Mouse (Mus musculus): Measurements from ENCODE around the gene Atrnl1. TPM values are rescaled to one million over a fixed set of nuclear protein-coding genes. Genes with fewer than 3 reads are reported as not detected.

The Atrnl1 gene
- polyA plus RNA-seq, 1 experiment, result 34.5 TPM

GRCm38 (mm10) chr19:58018698-58019097, 407.9 kb downstream of the Atrnl1 start:
- H3K4me3 ChIP-seq (ENCODE audit: insufficient read depth, low read length), result no peak overlapping the region
- no peak overlapping the region for H3K27ac ChIP-seq (ENCODE audit: insufficient read depth, low read length)
- TF ChIP-seq CTCF (IDR thresholded peaks at IDR 0.05; ENCODE audit: extremely low read depth, insufficient read depth, low read length) (no peak), POLR2A (IDR thresholded peaks at IDR 0.05; ENCODE audit: extremely low read depth, insufficient read depth, low read length) (no peak)

DNA sequence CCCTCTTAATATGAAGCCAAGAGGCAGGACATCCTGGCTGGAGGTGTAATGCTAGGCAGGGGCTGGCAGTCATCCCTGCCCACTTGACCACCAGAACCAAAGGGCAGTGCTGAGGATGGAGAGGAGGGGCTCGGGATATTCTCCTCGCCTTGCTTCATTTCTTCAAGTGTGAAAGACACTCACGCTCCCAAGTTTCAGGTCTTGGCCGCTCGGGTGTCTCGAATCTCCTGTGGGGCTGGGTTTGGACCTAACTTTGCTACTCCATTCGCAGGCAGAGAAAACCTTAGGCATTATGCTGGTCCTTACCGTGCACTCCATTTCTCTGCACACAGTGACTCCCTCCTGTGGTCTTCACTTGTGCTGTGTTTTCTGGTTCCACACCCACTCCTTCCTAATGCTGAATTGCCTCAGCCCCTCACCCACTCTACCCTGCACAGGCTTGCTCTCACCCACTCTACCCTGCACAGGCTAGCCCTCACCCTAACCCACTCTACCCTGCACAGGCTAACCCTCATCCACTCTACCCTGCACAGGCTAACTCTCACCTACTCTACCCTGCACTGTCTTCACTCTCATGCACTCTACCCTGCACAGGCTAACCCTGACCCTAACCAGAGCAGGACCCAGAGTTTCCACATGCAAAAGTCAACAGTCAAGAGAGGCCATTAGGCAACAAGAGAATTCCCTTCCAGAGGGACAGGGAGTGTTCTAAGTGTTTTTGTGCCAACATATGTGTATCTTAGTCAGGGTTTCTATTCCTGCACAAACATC, 410.9 kb downstream of the Atrnl1 start:
- H3K27ac ChIP-seq (ENCODE audit: insufficient read depth, low read length), result no peak overlapping the region
- no peak for TF ChIP-seq CTCF (IDR thresholded peaks at IDR 0.05; ENCODE audit: extremely low read depth, insufficient read depth, low read length)
- TF ChIP-seq POLR2A (IDR thresholded peaks at IDR 0.05; ENCODE audit: extremely low read depth, insufficient read depth, low read length), result no peak

More at GRCm38 (mm10) chr19:58018698-58019097, 407.9 kb downstream of the Atrnl1 start:
- no peaks in the 10 kb centered on the region for H3K4me1 ChIP-seq (ENCODE audit: control insufficient read depth, insufficient read depth, low read length)

DNA sequence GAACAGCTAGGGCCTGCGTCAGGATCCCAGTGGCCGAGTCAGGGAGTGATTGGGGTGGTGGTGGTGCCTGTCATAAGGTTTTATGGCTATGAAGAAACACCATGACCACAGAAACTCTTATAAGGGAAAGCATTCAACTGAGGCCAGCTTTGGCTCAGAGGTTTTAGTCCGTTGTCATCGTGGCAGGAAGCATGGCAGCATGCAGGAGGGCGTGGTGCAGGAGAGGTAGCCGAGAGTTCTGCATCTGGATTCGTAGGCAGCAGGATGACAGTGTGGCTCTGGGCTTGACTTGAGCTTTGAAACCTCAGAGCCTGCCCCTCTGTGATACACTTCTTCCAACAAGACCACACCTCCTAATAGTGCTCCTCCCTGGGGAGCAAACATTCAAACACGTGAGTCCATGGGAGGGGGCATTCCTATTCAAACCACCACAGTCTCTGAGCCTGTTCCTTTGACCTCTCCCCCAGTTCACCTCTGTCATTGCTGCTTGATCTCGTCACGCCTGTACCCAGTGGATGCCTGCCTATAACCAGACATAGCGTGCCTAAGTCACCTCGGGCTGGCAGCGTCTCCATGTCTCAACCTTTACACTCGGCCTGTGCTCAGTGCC, 412.5 kb downstream of the Atrnl1 start:
- no peaks in the 10 kb centered on the region for H3K4me1 ChIP-seq (ENCODE audit: control insufficient read depth, insufficient read depth, low read length)
- TF ChIP-seq CTCF (IDR thresholded peaks at IDR 0.05; ENCODE audit: extremely low read depth, insufficient read depth, low read length) (no peak), POLR2A (IDR thresholded peaks at IDR 0.05; ENCODE audit: extremely low read depth, insufficient read depth, low read length) (no peak)
- H3K4me3 ChIP-seq (ENCODE audit: insufficient read depth, low read length), result no peak overlapping the region
- no peak overlapping the region for H3K27ac ChIP-seq (ENCODE audit: insufficient read depth, low read length)

More for the DNA sequence above, 410.9 kb downstream of the Atrnl1 start:
- Histone ChIP-seq H3K4me3 (ENCODE audit: insufficient read depth, low read length) (no peak overlapping the region), H3K4me1 (ENCODE audit: control insufficient read depth, insufficient read depth, low read length) (no peaks in the 10 kb centered on the region)

DNA sequence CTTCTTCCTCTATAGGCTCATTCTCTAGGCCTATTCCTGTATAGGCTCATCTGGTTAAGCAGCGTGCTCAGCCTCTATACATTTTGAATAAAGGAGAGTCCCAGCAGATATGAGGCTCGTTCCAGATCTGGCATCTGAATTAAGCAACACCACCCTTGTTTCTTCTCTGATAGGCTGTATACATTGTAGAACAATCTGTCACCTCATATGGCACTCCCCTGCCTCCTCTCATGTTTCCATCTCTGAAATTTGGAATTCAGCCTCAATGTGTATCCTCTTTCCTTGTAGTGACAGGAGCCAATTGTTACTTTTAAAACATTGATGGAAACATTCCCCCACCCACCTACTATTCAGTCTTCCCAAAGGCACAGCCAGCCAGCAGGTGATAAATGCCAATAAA, 414.2 kb downstream of the Atrnl1 start:
- TF ChIP-seq CTCF (IDR thresholded peaks at IDR 0.05; ENCODE audit: extremely low read depth, insufficient read depth, low read length), result no peak
- TF ChIP-seq POLR2A (IDR thresholded peaks at IDR 0.05; ENCODE audit: extremely low read depth, insufficient read depth, low read length), result no peak
- Histone ChIP-seq H3K4me3 (ENCODE audit: insufficient read depth, low read length) (no peak overlapping the region), H3K27ac (ENCODE audit: insufficient read depth, low read length) (no peak overlapping the region), H3K4me1 (ENCODE audit: control insufficient read depth, insufficient read depth, low read length) (no peaks in the 10 kb centered on the region)

DNA sequence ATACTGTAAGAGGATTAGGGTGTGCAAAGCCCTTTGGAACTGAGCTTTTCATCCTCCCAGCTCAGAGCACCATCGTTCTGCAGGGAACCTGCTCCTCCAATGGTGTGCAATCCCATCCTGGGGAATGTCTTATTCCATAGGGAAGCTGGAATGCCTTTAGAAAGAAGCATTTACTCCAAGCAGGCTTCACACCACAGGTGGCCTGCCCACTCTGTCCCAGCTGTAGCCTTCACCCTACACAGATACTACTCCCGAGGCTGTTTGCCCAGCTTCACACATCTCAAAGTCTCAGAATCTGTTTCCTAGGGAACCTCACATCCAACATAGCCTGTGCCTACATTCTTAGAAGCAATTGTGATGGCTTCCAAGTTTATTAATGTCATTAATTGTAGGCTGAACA, 418.8 kb downstream of the Atrnl1 start:
- no peak for TF ChIP-seq POLR2A (IDR thresholded peaks at IDR 0.05; ENCODE audit: extremely low read depth, insufficient read depth, low read length)
- TF ChIP-seq CTCF (IDR thresholded peaks at IDR 0.05; ENCODE audit: extremely low read depth, insufficient read depth, low read length), result no peak
- no peak overlapping the region for H3K27ac ChIP-seq (ENCODE audit: insufficient read depth, low read length)
- no peaks in the 10 kb centered on the region for H3K4me1 ChIP-seq (ENCODE audit: control insufficient read depth, insufficient read depth, low read length)
- no peak overlapping the region for H3K4me3 ChIP-seq (ENCODE audit: insufficient read depth, low read length)

- Histone ChIP-seq H3K4me1 (ENCODE audit: control insufficient read depth, insufficient read depth, low read length) (no peaks in the 10 kb centered on the region), H3K4me3 (ENCODE audit: insufficient read depth, low read length) (no peak overlapping the region), H3K27ac (ENCODE audit: insufficient read depth, low read length) (no peak overlapping the region)
- TF ChIP-seq CTCF (IDR thresholded peaks at IDR 0.05; ENCODE audit: extremely low read depth, insufficient read depth, low read length) (no peak), POLR2A (IDR thresholded peaks at IDR 0.05; ENCODE audit: extremely low read depth, insufficient read depth, low read length) (no peak)
These were observed 422.4 kb downstream of the Atrnl1 start for GRCm38 (mm10) chr19:58033241-58033640.

DNA sequence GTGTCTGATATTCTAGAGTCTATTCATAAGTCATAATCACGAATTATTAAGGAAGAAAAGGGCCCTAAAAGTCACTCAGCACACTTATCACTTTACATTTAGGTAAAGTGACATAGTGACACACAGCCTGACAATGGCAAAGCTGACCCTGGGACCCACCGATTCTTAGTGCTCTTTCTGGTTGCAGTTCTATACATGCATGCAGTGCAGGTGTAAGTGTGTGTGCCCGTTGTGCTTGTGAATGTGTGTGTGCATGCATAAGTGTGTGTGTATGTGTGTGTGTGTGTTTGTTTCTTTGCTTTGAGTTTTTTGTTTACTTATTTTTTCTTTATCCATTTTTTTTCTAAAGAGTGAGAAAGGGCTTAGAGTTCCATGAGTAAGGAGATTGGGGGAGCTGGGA, 425.3 kb downstream of the Atrnl1 start:
- TF ChIP-seq POLR2A (IDR thresholded peaks at IDR 0.05; ENCODE audit: extremely low read depth, insufficient read depth, low read length) (no peak), CTCF (IDR thresholded peaks at IDR 0.05; ENCODE audit: extremely low read depth, insufficient read depth, low read length) (no peak)
- H3K4me1 ChIP-seq (ENCODE audit: control insufficient read depth, insufficient read depth, low read length), result no peaks in the 10 kb centered on the region
- no peak overlapping the region for H3K4me3 ChIP-seq (ENCODE audit: insufficient read depth, low read length)
- no peak overlapping the region for H3K27ac ChIP-seq (ENCODE audit: insufficient read depth, low read length)

DNA sequence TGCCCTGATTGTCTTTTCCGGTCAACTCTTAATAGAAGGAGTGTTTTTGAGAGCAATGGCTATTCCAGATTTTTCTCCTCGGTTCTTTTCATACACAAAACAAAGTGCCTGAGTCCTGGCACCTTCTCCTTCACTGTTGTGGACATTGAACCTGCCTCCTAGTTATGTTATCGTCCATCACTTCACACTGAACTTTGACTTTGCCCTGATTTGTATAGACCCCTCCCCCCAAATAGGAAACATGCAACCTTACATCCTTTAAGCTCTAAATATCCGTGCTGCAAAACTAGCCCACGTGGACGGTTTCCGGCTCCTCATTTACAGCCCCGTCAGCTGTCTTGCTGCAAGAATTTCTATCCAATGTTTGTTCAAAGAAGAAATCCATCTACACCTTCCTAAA, 432.3 kb downstream of the Atrnl1 start:
- H3K4me1 ChIP-seq (ENCODE audit: control insufficient read depth, insufficient read depth, low read length), result no peaks in the 10 kb centered on the region
- H3K4me3 ChIP-seq (ENCODE audit: insufficient read depth, low read length), result no peak overlapping the region
- no peak overlapping the region for H3K27ac ChIP-seq (ENCODE audit: insufficient read depth, low read length)
- TF ChIP-seq POLR2A (IDR thresholded peaks at IDR 0.05; ENCODE audit: extremely low read depth, insufficient read depth, low read length), result no peak
- TF ChIP-seq CTCF (IDR thresholded peaks at IDR 0.05; ENCODE audit: extremely low read depth, insufficient read depth, low read length), result no peak

DNA sequence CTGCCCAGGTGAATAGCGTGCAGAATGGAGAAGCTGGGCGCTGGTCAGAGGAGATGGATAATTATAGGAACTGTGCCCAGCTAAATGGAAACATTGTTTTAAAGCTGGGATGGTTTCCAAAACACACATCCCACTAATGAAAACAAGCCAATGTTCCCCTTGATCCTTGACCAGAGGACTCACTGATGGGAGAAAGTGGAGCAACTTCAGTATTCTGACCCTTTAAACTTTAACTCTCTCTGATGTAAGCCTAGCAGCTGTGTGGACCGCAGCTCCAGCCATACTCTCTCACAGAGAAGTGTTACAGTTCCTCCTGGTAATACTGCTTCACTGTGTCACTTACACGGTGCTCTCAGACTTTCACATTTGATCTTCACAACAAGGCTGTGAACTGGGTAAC, 432.7 kb downstream of the Atrnl1 start:
- TF ChIP-seq POLR2A (IDR thresholded peaks at IDR 0.05; ENCODE audit: extremely low read depth, insufficient read depth, low read length) (no peak), CTCF (IDR thresholded peaks at IDR 0.05; ENCODE audit: extremely low read depth, insufficient read depth, low read length) (no peak)
- no peaks in the 10 kb centered on the region for H3K4me1 ChIP-seq (ENCODE audit: control insufficient read depth, insufficient read depth, low read length)
- no peak overlapping the region for H3K27ac ChIP-seq (ENCODE audit: insufficient read depth, low read length)
- H3K4me3 ChIP-seq (ENCODE audit: insufficient read depth, low read length), result no peak overlapping the region

DNA sequence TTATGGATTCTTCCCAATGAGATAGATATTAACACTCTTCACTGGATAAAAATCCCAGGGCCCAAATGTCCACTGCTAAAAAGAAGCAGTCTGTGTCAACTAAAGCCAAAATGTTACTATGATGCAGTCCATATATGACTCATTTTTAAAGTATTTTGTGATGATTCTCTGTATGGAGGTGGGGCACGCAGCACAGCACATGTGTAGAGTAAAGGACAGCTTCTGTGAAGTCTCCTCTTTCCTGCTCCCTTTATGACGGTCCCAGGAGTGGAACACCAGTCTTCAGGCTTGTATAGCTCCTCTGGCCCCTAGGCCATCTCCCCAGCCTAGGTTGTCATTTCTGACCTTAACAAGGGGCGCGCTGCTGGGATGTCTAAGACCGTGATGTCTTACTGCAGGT, 434.0 kb downstream of the Atrnl1 start:
- Histone ChIP-seq H3K27ac (ENCODE audit: insufficient read depth, low read length) (no peak overlapping the region), H3K4me3 (ENCODE audit: insufficient read depth, low read length) (no peak overlapping the region), H3K4me1 (ENCODE audit: control insufficient read depth, insufficient read depth, low read length) (no peaks in the 10 kb centered on the region)
- no peak for TF ChIP-seq POLR2A (IDR thresholded peaks at IDR 0.05; ENCODE audit: extremely low read depth, insufficient read depth, low read length)
- no peak for TF ChIP-seq CTCF (IDR thresholded peaks at IDR 0.05; ENCODE audit: extremely low read depth, insufficient read depth, low read length)
